Comparison of ENCODE assay signal across 25 mouse cellular contexts in the genomic region with DNA sequence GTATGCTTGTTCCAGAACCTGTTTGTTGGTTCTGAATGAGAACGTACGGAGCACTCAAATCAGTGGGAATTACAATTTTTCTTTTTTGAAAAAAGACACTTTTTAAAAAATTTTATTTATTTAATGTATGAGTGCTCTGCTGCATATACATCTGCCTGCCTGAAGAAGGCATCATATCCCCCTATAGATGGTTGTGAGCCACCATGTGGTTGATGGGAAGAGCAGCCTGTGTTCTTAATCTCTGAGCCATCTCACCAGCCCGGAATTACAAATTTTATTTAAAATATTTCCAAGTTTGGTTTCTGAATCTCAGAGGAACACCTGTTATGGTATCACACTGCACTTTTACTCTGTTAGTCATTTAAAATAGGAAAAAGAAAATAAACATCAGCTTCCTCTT. TPM values are rescaled to one million over a fixed set of nuclear protein-coding genes. Genes with fewer than 3 reads are reported as not detected.
DNase-seq lines count a peak whose midpoint lies in the region; ATAC-seq and TF ChIP-seq lines count a peak whose summit lies in the region.
"Had no signal": no experiment of that assay in that cellular context is flagged by ENCODE, and none has a peak within 500 bp of the region (broad histone marks: within the 10 kb centered on the region; RNA-seq: fewer than 3 reads in every experiment).

No protein-coding gene starts in this region.

- H3K9me3 ChIP-seq in midbrain, postnatal 0 days (ENCODE audit: low read length): no peaks in the 10 kb centered on the region
- no peaks in the 10 kb centered on the region for H3K9me3 ChIP-seq in midbrain, embryonic 14.5 days (ENCODE audit: control insufficient read depth, low read length)
- H3K9me3 ChIP-seq: heart, embryonic 13.5 days; hindbrain, embryonic 15.5 days; liver, embryonic 13.5 days; lung, embryonic 15.5 days; megakaryocyte, embryonic 14.5 days; midbrain, embryonic 12.5 days had no signal

- H3K4me3 ChIP-seq in gastrocnemius, adult 2 months: no peak overlapping the region
- no peak overlapping the region for H3K4me3 ChIP-seq in layer of hippocampus, adult 2 months
- no peak overlapping the region for H3K4me3 ChIP-seq in midbrain, postnatal 0 days (ENCODE audit: low read depth, low read length)
- H3K4me3 ChIP-seq in midbrain, embryonic 14.5 days (replicated peaks; ENCODE audit: low read depth, low read length): no peak overlapping the region
- H3K4me3 ChIP-seq: erythroblast, embryonic 14.5 days; heart, embryonic 13.5 days; hindbrain, embryonic 15.5 days; liver, embryonic 13.5 days; lung, embryonic 15.5 days; megakaryocyte, embryonic 14.5 days; midbrain, embryonic 12.5 days had no signal

- H3K27me3 ChIP-seq in midbrain, postnatal 0 days (ENCODE audit: insufficient read depth, low read length): no peaks in the 10 kb centered on the region
- no peaks in the 10 kb centered on the region for H3K27me3 ChIP-seq in midbrain, embryonic 14.5 days (ENCODE audit: control insufficient read depth, insufficient read depth, low read length)
- H3K27me3 ChIP-seq: heart, embryonic 13.5 days; hindbrain, embryonic 15.5 days; liver, embryonic 13.5 days; lung, embryonic 15.5 days; megakaryocyte, embryonic 14.5 days; midbrain, embryonic 12.5 days had no signal

- TF ChIP-seq CTCF in gastrocnemius, adult 2 months (IDR thresholded peaks at IDR 0.05): peak; percentile 22; the same call in 1 of the 2 replicates
- peak; percentile 66 for TF ChIP-seq CTCF in layer of hippocampus, adult 2 months (conservative IDR thresholded peaks at IDR 0.05)
- peak; percentile 50 for TF ChIP-seq CTCF in midbrain, postnatal 0 days (IDR thresholded peaks at IDR 0.05)

- peaks cover 9% of the 10 kb centered on the region for H3K36me3 ChIP-seq in midbrain, postnatal 0 days (ENCODE audit: insufficient read depth, low read length)
- H3K36me3 ChIP-seq in midbrain, embryonic 14.5 days (ENCODE audit: control insufficient read depth, insufficient read depth, low read length): peaks cover 36% of the 10 kb centered on the region
- H3K36me3 ChIP-seq: liver, embryonic 13.5 days had no signal

- no peak for DNase-seq in gastrocnemius, adult 2 months
- DNase-seq in gastrocnemius, adult 8-10 months (ENCODE audit: low spot score in 2 of 2): no peak
- no peak for DNase-seq in layer of hippocampus, adult 2 months (ENCODE audit: low spot score in 2 of 2)
- DNase-seq in layer of hippocampus, postnatal 14 days (ENCODE audit: low spot score in 2 of 2): no peak
- DNase-seq in midbrain, postnatal 0 days (ENCODE audit: low spot score): no peak
- DNase-seq in midbrain, embryonic 14.5 days: no peak
- DNase-seq in right cerebral cortex, postnatal 25 days: no peak
- DNase-seq: adrenal gland, adult 8-10 months; cerebellum, adult 9-10 months; cerebellum, postnatal 36 days; gastrocnemius, postnatal 36 days; heart, adult 18-20 months; heart, postnatal 10 days; kidney, adult 8-10 months; kidney, postnatal 14 days; left cerebral cortex, postnatal 4 days; liver, embryonic 13.5 days; lung, postnatal 4 days had no signal

- intact Hi-C loops in gastrocnemius, adult 2 months (cut with DNase I): no loop called here

- ATAC-seq in midbrain, postnatal 0 days (ENCODE audit: low FRiP score): no peak
- ATAC-seq in midbrain, embryonic 14.5 days (ENCODE audit: low FRiP score, low TSS enrichment): no peak
- ATAC-seq: CD4-positive, CD25-positive, alpha-beta regulatory T cell, adult 4 months had no signal

- H3K4me1 ChIP-seq in midbrain, postnatal 0 days (ENCODE audit: insufficient read depth, low read length): no peaks in the 10 kb centered on the region
- no peaks in the 10 kb centered on the region for H3K4me1 ChIP-seq in midbrain, embryonic 14.5 days (ENCODE audit: control insufficient read depth, insufficient read depth, low read length)
- H3K4me1 ChIP-seq: hindbrain, embryonic 15.5 days; liver, embryonic 13.5 days; lung, embryonic 15.5 days; midbrain, embryonic 12.5 days had no signal

- no peak overlapping the region for H3K9ac ChIP-seq in midbrain, postnatal 0 days (replicated peaks; ENCODE audit: low read length, poor library complexity, severe bottlenecking)
- no peak overlapping the region for H3K9ac ChIP-seq in midbrain, embryonic 14.5 days (replicated peaks; ENCODE audit: low read length)
- H3K9ac ChIP-seq: heart, embryonic 13.5 days; hindbrain, embryonic 15.5 days; liver, embryonic 13.5 days; lung, embryonic 15.5 days; midbrain, embryonic 12.5 days had no signal

- no peak overlapping the region for H3K27ac ChIP-seq in gastrocnemius, adult 2 months
- no peak overlapping the region for H3K27ac ChIP-seq in layer of hippocampus, adult 2 months
- no peak overlapping the region for H3K27ac ChIP-seq in midbrain, postnatal 0 days (ENCODE audit: low read depth, low read length)
- H3K27ac ChIP-seq in midbrain, embryonic 14.5 days (replicated peaks; ENCODE audit: low read depth, low read length): no peak overlapping the region
- H3K27ac ChIP-seq: heart, embryonic 13.5 days; hindbrain, embryonic 15.5 days; liver, embryonic 13.5 days; lung, embryonic 15.5 days; midbrain, embryonic 12.5 days had no signal

- H3K4me2 ChIP-seq in midbrain, postnatal 0 days (ENCODE audit: low read depth, low read length, poor library complexity, severe bottlenecking): no peak overlapping the region
- no peak overlapping the region for H3K4me2 ChIP-seq in midbrain, embryonic 14.5 days (ENCODE audit: low read length)
- H3K4me2 ChIP-seq: heart, embryonic 13.5 days; hindbrain, embryonic 15.5 days; liver, embryonic 13.5 days; lung, embryonic 15.5 days; midbrain, embryonic 12.5 days had no signal

- WGBS in midbrain, postnatal 0 days: 83% methylated on average over 3 of the region's 3 CpGs
- 89% methylated on average over 3 of the region's 3 CpGs for WGBS in midbrain, embryonic 14.5 days

RNA-seq across cellular contexts. Expression of a gene that starts 38.8 kb away (rescaled TPM):
- total RNA-seq in gastrocnemius, adult 2 months (2021): 1 to 10 TPM; 4.4 to 9.3 TPM
- total RNA-seq in gastrocnemius, adult 8-10 months (2022): 1 to 10 TPM; 4.1 to 5.9 (median 5.1) TPM
- total RNA-seq in layer of hippocampus, adult 2 months (2021): 10 to 100 TPM; 55.7 to 57.3 TPM
- 10 to 100 TPM; 51.4 to 52.5 TPM for total RNA-seq in layer of hippocampus, postnatal 14 days (2021)
- total RNA-seq in midbrain, postnatal 0 days (2014; rRNA removed): 74.0 and 99.4 TPM in 2 replicates
- polyA plus RNA-seq in midbrain, postnatal 0 days (2015; fragmentation: Nextera tagmentation; extraction: Ambion mirVana): 37.0 and 43.7 TPM in 2 replicates
- polyA plus RNA-seq in midbrain, embryonic 14.5 days (2014; fragmentation: Nextera tagmentation; extraction: Ambion mirVana): 58.0 and 65.6 TPM in 2 replicates
